Mouse (Mus musculus): ENCODE measurements around the gene Gm20547. TPM values are rescaled to one million over a fixed set of nuclear protein-coding genes. Genes with fewer than 3 reads are reported as not detected.
"Not testable (repeated sequence)": the region's sequence is repeated elsewhere in the genome, so short reads cannot be mapped to it uniquely, and the experiment has no call there.

Gene Gm20547
- polyA plus RNA-seq, 1 experiment from 2014 or later = not detected

DNA sequence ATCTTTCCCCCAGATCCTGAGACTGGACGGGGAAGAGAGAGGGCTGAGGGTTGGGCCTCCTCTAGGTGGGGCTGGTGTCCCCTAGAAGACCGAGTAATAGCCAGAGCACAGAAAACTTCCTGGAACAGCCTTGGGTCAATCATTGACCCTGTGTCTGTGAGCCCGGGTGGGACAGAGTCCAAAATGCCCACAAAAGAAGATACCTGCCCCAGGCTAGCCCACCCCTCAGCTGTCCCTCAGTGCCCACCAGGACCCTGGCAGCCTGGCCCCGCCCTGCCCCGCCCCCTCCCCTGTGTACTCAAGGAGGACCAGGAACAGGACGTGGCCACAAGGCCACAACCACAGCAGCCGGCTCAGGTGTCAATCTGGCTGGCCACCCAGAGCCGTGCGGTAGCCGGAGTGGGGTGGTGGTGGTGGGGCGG is 33.6 kb upstream of the Gm20547 start:
- no peak overlapping the region for H3K9ac ChIP-seq (ENCODE audit: low read length)
- peak; percentile 59 for DNase-seq (ENCODE audit: low spot score)
- no peak overlapping the region for H3K4me3 ChIP-seq (ENCODE audit: low read depth, low read length)
- ATAC-seq (ENCODE audit: insufficient number of reproducible peaks, low FRiP score, low TSS enrichment, low read depth) = no peak
- H3K9me3 ChIP-seq (ENCODE audit: control insufficient read depth, low read length) = no peaks in the 10 kb centered on the region
- H3K27ac ChIP-seq (replicated peaks; ENCODE audit: low read depth, low read length) = no peak overlapping the region
- WGBS = 14% methylated on average over 11 of the region's 11 CpGs
- H3K4me1 ChIP-seq (ENCODE audit: control insufficient read depth, insufficient read depth, low read length) = no peaks in the 10 kb centered on the region
- H3K27me3 ChIP-seq (ENCODE audit: control insufficient read depth, insufficient read depth, low read length) = no peaks in the 10 kb centered on the region
- peaks cover 20% of the 10 kb centered on the region for H3K36me3 ChIP-seq (ENCODE audit: control insufficient read depth, insufficient read depth, low read length)
- no peak overlapping the region for H3K4me2 ChIP-seq (ENCODE audit: low read depth, severe bottlenecking)

GRCm38 (mm10) chr17:34913930-34914665 is 32.3 kb upstream of the Gm20547 start, which contains the start of gene Slc44a4:
Slc44a4 (plus strand) TSS chr17:34914466.
- WGBS = 35% methylated on average over 18 of the region's 18 CpGs
- Histone ChIP-seq H3K4me1 (ENCODE audit: control insufficient read depth, insufficient read depth, low read length) (no peaks in the 10 kb centered on the region), H3K27ac (replicated peaks; ENCODE audit: low read depth, low read length) (no peak within 1 kb of the TSS), H3K36me3 (ENCODE audit: control insufficient read depth, insufficient read depth, low read length) (peaks cover 27% of the 10 kb centered on the region), H3K4me2 (ENCODE audit: low read depth, severe bottlenecking) (no peak within 1 kb of the TSS), H3K9ac (ENCODE audit: low read length) (no peak within 1 kb of the TSS), H3K27me3 (ENCODE audit: control insufficient read depth, insufficient read depth, low read length) (no peaks in the 10 kb centered on the region), H3K9me3 (ENCODE audit: control insufficient read depth, low read length) (no peaks in the 10 kb centered on the region), H3K4me3 (ENCODE audit: low read depth, low read length) (no peak within 1 kb of the TSS)
- DNase-seq (ENCODE audit: low spot score) (no peak), ATAC-seq (ENCODE audit: insufficient number of reproducible peaks, low FRiP score, low TSS enrichment, low read depth) (no peak)

DNA sequence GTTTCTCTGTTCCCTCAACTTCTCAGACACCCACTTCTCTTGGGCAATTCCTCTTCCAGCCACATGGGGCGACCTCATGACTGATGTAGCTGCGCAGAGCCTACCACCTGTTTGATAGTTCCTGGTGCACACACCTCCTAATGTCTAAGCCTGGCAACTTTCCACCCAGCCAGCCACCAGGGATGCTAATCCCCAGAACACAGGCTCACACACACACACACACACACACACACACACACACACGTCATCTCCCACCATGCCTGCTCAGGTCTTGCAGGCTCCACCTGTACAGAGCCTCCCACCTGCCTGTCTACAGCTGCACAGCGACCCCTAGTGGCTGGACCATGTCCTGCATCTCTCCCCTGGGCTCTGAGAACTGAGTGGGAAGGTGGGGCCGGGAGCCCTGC is 30.1 kb upstream of the Gm20547 start:
- DNase-seq (ENCODE audit: low spot score) = peak; percentile 90
- Histone ChIP-seq H3K4me1 (ENCODE audit: control insufficient read depth, insufficient read depth, low read length) (no peaks in the 10 kb centered on the region), H3K36me3 (ENCODE audit: control insufficient read depth, insufficient read depth, low read length) (peaks cover 45% of the 10 kb centered on the region), H3K27ac (replicated peaks; ENCODE audit: low read depth, low read length) (no peak overlapping the region), H3K27me3 (ENCODE audit: control insufficient read depth, insufficient read depth, low read length) (no peaks in the 10 kb centered on the region), H3K9me3 (ENCODE audit: control insufficient read depth, low read length) (no peaks in the 10 kb centered on the region), H3K4me2 (ENCODE audit: low read depth, severe bottlenecking) (no peak overlapping the region; the same call in 1 of the 2 replicates), H3K9ac (ENCODE audit: low read length) (no peak overlapping the region), H3K4me3 (ENCODE audit: low read depth, low read length) (no peak overlapping the region)
- ATAC-seq (ENCODE audit: insufficient number of reproducible peaks, low FRiP score, low TSS enrichment, low read depth) = peak; percentile 28
- 49% methylated on average over 5 of the region's 5 CpGs for WGBS

- Histone ChIP-seq H3K27me3 (ENCODE audit: control insufficient read depth, insufficient read depth, low read length) (no peaks in the 10 kb centered on the region), H3K4me2 (ENCODE audit: low read depth, severe bottlenecking) (no peak overlapping the region), H3K27ac (replicated peaks; ENCODE audit: low read depth, low read length) (no peak overlapping the region), H3K4me1 (ENCODE audit: control insufficient read depth, insufficient read depth, low read length) (no peaks in the 10 kb centered on the region), H3K4me3 (ENCODE audit: low read depth, low read length) (no peak overlapping the region), H3K9ac (ENCODE audit: low read length) (no peak overlapping the region), H3K9me3 (ENCODE audit: control insufficient read depth, low read length) (no peaks in the 10 kb centered on the region), H3K36me3 (ENCODE audit: control insufficient read depth, insufficient read depth, low read length) (peaks cover 52% of the 10 kb centered on the region)
- no peak for ATAC-seq (ENCODE audit: insufficient number of reproducible peaks, low FRiP score, low TSS enrichment, low read depth)
- DNase-seq (ENCODE audit: low spot score) = no peak
- WGBS = 92% methylated on average over 10 of the region's 10 CpGs
Measured at GRCm38 (mm10) chr17:34910982-34911381, 29.1 kb upstream of the Gm20547 start.

DNA sequence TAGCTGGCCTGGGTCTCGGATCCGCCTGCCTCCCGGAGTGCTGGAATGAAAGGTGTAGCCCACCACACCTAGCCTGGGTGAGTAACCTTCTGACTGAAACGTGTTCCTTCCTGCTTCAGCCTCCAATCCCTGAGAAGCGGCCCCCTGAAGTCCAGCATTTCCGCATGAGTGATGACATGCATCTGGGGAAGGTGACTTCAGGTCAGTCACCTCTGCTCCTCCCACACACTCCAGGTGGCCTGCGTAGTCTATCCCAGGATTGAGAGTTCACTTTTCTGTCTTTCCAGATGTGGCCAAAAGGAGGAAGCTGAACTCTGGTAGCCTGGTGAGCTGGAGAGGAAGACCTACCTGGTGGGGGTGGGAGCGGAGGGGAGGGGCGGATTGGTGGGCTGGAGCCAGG is 21.1 kb upstream of the Gm20547 start:
- no peak overlapping the region for H3K4me3 ChIP-seq (ENCODE audit: low read depth, low read length)
- no peaks in the 10 kb centered on the region for H3K9me3 ChIP-seq (ENCODE audit: control insufficient read depth, low read length)
- WGBS = 94% methylated on average over 9 of the region's 9 CpGs
- DNase-seq (ENCODE audit: low spot score) = no peak
- peaks cover 4% of the 10 kb centered on the region; the same call in 1 of the 2 replicates for H3K4me1 ChIP-seq (ENCODE audit: control insufficient read depth, insufficient read depth, low read length)
- peaks cover 45% of the 10 kb centered on the region for H3K36me3 ChIP-seq (ENCODE audit: control insufficient read depth, insufficient read depth, low read length)
- H3K4me2 ChIP-seq (ENCODE audit: low read depth, severe bottlenecking) = no peak overlapping the region
- ATAC-seq (ENCODE audit: insufficient number of reproducible peaks, low FRiP score, low TSS enrichment, low read depth) = no peak
- no peak overlapping the region for H3K27ac ChIP-seq (replicated peaks; ENCODE audit: low read depth, low read length)
- H3K9ac ChIP-seq (ENCODE audit: low read length) = no peak overlapping the region
- no peaks in the 10 kb centered on the region for H3K27me3 ChIP-seq (ENCODE audit: control insufficient read depth, insufficient read depth, low read length)

- peaks cover 11% of the 10 kb centered on the region; the same call in 1 of the 2 replicates for H3K4me1 ChIP-seq (ENCODE audit: control insufficient read depth, insufficient read depth, low read length)
- WGBS = 91% methylated on average over 9 of the region's 10 CpGs
- H3K4me3 ChIP-seq (ENCODE audit: low read depth, low read length) = not testable (repeated sequence)
Measured at GRCm38 (mm10) chr17:34901948-34902347, 20.1 kb upstream of the Gm20547 start.

DNA sequence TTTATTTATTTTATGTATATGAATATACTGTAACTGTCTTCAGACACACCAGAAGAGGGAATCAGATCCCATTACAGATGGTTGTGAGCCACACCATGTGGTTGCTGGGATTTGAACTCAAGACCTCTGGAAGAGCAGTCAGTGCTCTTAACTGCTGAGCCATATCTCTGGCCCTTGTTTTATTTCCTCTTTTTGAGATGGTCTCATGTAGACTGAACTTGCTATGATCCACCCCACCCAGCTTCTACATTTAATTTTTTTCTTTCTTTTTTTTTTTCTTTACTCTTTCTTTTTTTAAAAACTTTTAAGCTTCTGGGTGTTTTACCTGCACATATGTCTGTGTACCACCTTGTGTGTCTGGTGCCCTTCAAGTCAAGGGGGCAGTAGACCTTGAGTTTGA is 19.0 kb upstream of the Gm20547 start:
- ATAC-seq (ENCODE audit: insufficient number of reproducible peaks, low FRiP score, low TSS enrichment, low read depth) = not testable (repeated sequence)

More at GRCm38 (mm10) chr17:34901948-34902347, 20.1 kb upstream of the Gm20547 start:
- not testable (repeated sequence) for ATAC-seq (ENCODE audit: insufficient number of reproducible peaks, low FRiP score, low TSS enrichment, low read depth); H3K9ac ChIP-seq (ENCODE audit: low read length); DNase-seq (ENCODE audit: low spot score); H3K27me3 ChIP-seq (ENCODE audit: control insufficient read depth, insufficient read depth, low read length); H3K4me2 ChIP-seq (ENCODE audit: low read depth, severe bottlenecking); H3K9me3 ChIP-seq (ENCODE audit: control insufficient read depth, low read length); H3K27ac ChIP-seq (replicated peaks; ENCODE audit: low read depth, low read length)
- H3K36me3 ChIP-seq (ENCODE audit: control insufficient read depth, insufficient read depth, low read length) = peaks cover 36% of the 10 kb centered on the region

GRCm38 (mm10) chr17:34899890-34900243 is 18.0 kb upstream of the Gm20547 start:
- 6% methylated on average over 5 of the region's 5 CpGs for WGBS
- peaks cover 27% of the 10 kb centered on the region for H3K36me3 ChIP-seq (ENCODE audit: control insufficient read depth, insufficient read depth, low read length)
- ATAC-seq (ENCODE audit: insufficient number of reproducible peaks, low FRiP score, low TSS enrichment, low read depth) (no peak), DNase-seq (ENCODE audit: low spot score) (no peak)
- H3K9me3 ChIP-seq (ENCODE audit: control insufficient read depth, low read length) = no peaks in the 10 kb centered on the region
- H3K4me2 ChIP-seq (ENCODE audit: low read depth, severe bottlenecking) = peak overlapping the region; percentile 94
- no peaks in the 10 kb centered on the region for H3K27me3 ChIP-seq (ENCODE audit: control insufficient read depth, insufficient read depth, low read length)
- H3K9ac ChIP-seq (ENCODE audit: low read length) = peak overlapping the region; percentile 97
- H3K27ac ChIP-seq (replicated peaks; ENCODE audit: low read depth, low read length) = peak overlapping the region; percentile 95
- peak overlapping the region; percentile 69 for H3K4me3 ChIP-seq (ENCODE audit: low read depth, low read length)
- H3K4me1 ChIP-seq (ENCODE audit: control insufficient read depth, insufficient read depth, low read length) = peaks cover 12% of the 10 kb centered on the region; the same call in 1 of the 2 replicates

More for the DNA sequence above, 19.0 kb upstream of the Gm20547 start:
- H3K9me3 ChIP-seq (ENCODE audit: control insufficient read depth, low read length); H3K27me3 ChIP-seq (ENCODE audit: control insufficient read depth, insufficient read depth, low read length); H3K9ac ChIP-seq (ENCODE audit: low read length); DNase-seq (ENCODE audit: low spot score); H3K27ac ChIP-seq (replicated peaks; ENCODE audit: low read depth, low read length); H3K4me2 ChIP-seq (ENCODE audit: low read depth, severe bottlenecking); H3K4me3 ChIP-seq (ENCODE audit: low read depth, low read length): not testable (repeated sequence)
- H3K4me1 ChIP-seq (ENCODE audit: control insufficient read depth, insufficient read depth, low read length) = peaks cover 12% of the 10 kb centered on the region; the same call in 1 of the 2 replicates
- peaks cover 34% of the 10 kb centered on the region for H3K36me3 ChIP-seq (ENCODE audit: control insufficient read depth, insufficient read depth, low read length)

Measured in limb, embryonic 11.5 days (tissue).